Mouse (Mus musculus): ENCODE measurements around the gene Adam10.

DNA sequence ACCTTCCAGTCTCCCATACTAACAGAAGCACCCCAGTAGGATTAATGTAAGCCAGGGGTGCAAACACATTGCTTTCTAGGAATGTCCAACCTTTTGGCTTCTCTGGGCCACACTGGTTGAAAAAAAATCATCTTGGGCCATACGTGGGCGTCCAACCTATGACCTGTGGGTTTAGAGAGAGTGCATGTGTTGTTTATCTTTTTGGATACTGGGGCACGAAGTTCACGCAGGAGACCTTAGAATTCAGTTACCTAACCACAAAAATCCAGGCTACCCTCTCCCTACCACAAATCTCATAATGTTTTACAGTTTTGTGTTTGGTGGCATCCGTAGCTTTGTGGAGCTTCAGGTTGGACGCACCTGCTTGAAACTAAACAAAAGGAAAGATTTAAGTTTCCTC, 149.1 kb downstream of the Adam10 start:
- TF ChIP-seq CTCF (IDR thresholded peaks at IDR 0.05; ENCODE audit: borderline replicate concordance, insufficient read depth, low read depth, low read length) (no peak), POLR2A (IDR thresholded peaks at IDR 0.05; ENCODE audit: borderline replicate concordance, insufficient read depth, low read length) (no peak)

Data from cerebellum, adult 2 months (tissue).